Mouse (Mus musculus) kidney, embryonic 16.5 days (tissue): ENCODE measurements around the gene Marcks. TPM values are rescaled to one million over a fixed set of nuclear protein-coding genes. Genes with fewer than 3 reads are reported as not detected.
"Not testable (repeated sequence)": the region's sequence is repeated elsewhere in the genome, so short reads cannot be mapped to it uniquely, and the experiment has no call there.

ENCODE experiments used
- ATAC-seq: fragments of 200-750 bp; cut with Nextera tagmentation; 2 replicates; pipeline ENCODE4 v1.8.0; 2017; ENCODE audit warnings: moderate TSS enrichment; ENCODE audit not compliant: low FRiP score, low TSS enrichment
- H3K27ac ChIP-seq: fragments of 300-500 bp; sonication (generic); 2 replicates; pipeline ENCODE4 v1.5.1; 2014; ENCODE audit warnings: low read length
- H3K27me3 ChIP-seq: fragments of 300-500 bp; sonication (generic); 2 replicates; pipeline ENCODE4 v1.6.1; 2014; ENCODE audit warnings: low read length, control low read depth, mixed read lengths; ENCODE audit not compliant: insufficient read depth
- H3K36me3 ChIP-seq: fragments of 300-500 bp; sonication (generic); 2 replicates; pipeline ENCODE4 v1.6.1; 2014; ENCODE audit warnings: low read length, control low read depth, mixed read lengths; ENCODE audit not compliant: insufficient read depth
- H3K4me1 ChIP-seq: fragments of 300-500 bp; sonication (generic); 2 replicates; pipeline ENCODE4 v1.6.1; 2014; ENCODE audit warnings: low read length, control low read depth, mixed read lengths; ENCODE audit not compliant: insufficient read depth
- H3K4me2 ChIP-seq: fragments of 300-500 bp; sonication (generic); replicated peaks from 2 replicates; pipeline ENCODE4 v1.6.1; 2014; ENCODE audit warnings: low read depth, low read length
- H3K4me3 ChIP-seq: fragments of 300-500 bp; sonication (generic); 2 replicates; pipeline ENCODE4 v1.5.1; 2014; ENCODE audit warnings: mild to moderate bottlenecking, low read length
- H3K9ac ChIP-seq: fragments of 300-500 bp; sonication (generic); replicated peaks from 2 replicates; pipeline ENCODE4 v1.6.1; 2014; ENCODE audit warnings: low read length
- H3K9me3 ChIP-seq: fragments of 300-500 bp; sonication (generic); 2 replicates; pipeline ENCODE4 v1.6.1; 2016; ENCODE audit warnings: low read length, control low read depth
- WGBS: fragments of 180-500 bp; shearing (Covaris S2); extraction: QIAGEN DNeasy Blood & Tissue Kit; methylation state at CpG from one replicate; pipeline ENCODE4 v1.1.7; 2014; 5-methylcytosine and 5-hydroxymethylcytosine counted together
- polyA plus RNA-seq: library from polyadenylated mRNA; unstranded; fragments of >200 nt; fragmentation: Nextera tagmentation; extraction: Ambion mirVana; gene quantifications from 2 replicates; pipeline ENCODE4 v1.2.1, GENCODE M21; 2015

Gene Marcks
- polyA plus RNA-seq, 1 experiment from 2014 or later = 71.6 TPM

GRCm38 (mm10) chr10:37106871-37107627 lies 31.7 kb downstream of the Marcks start:
- WGBS = 29% methylated on average over 4 of the region's 4 CpGs
- ATAC-seq = peak; percentile 15; the same call in 1 of the 2 replicates
- Histone ChIP-seq H3K27ac (no peak overlapping the region), H3K9me3 (no peaks in the 10 kb centered on the region), H3K27me3 (no peaks in the 10 kb centered on the region), H3K4me3 (no peak overlapping the region), H3K9ac (no peak overlapping the region), H3K4me1 (0 out of 2 replicates have a peak, but pooled peaks cover 9% of the 10 kb centered on the region), H3K4me2 (no peak overlapping the region), H3K36me3 (no peaks in the 10 kb centered on the region)

- no peak overlapping the region for H3K4me2 ChIP-seq
- no peak overlapping the region for H3K27ac ChIP-seq
- H3K4me3 ChIP-seq = no peak overlapping the region
- ATAC-seq = no peak
- H3K4me1 ChIP-seq = 0 out of 2 replicates have a peak, but pooled peaks cover 9% of the 10 kb centered on the region
- no peaks in the 10 kb centered on the region for H3K9me3 ChIP-seq
- no peaks in the 10 kb centered on the region for H3K27me3 ChIP-seq
- no peak overlapping the region for H3K9ac ChIP-seq
- WGBS = 69% methylated on average over 8 of the region's 8 CpGs
- H3K36me3 ChIP-seq = no peaks in the 10 kb centered on the region
Observed at GRCm38 (mm10) chr10:37106303-37106702, 32.4 kb downstream of the Marcks start.

GRCm38 (mm10) chr10:37102227-37103080 lies 36.3 kb downstream of the Marcks start:
- 0 out of 2 replicates have a peak, but pooled peaks cover 7% of the 10 kb centered on the region for H3K4me1 ChIP-seq
- 68% methylated on average over 4 of the region's 4 CpGs for WGBS
- ATAC-seq = no peak

GRCm38 (mm10) chr10:37101733-37102132 lies 37.0 kb downstream of the Marcks start:
- 78% methylated on average over 2 of the region's 2 CpGs for WGBS
- ATAC-seq = no peak
- Histone ChIP-seq H3K4me1 (no peaks in the 10 kb centered on the region), H3K36me3 (no peaks in the 10 kb centered on the region), H3K27ac (no peak overlapping the region), H3K9me3 (no peaks in the 10 kb centered on the region; the same call in none of the 2 replicates), H3K4me3 (no peak overlapping the region), H3K27me3 (no peaks in the 10 kb centered on the region), H3K4me2 (no peak overlapping the region), H3K9ac (no peak overlapping the region)

More at GRCm38 (mm10) chr10:37102227-37103080, 36.3 kb downstream of the Marcks start:
- no peak overlapping the region for H3K9ac ChIP-seq
- H3K27ac ChIP-seq = no peak overlapping the region
- H3K27me3 ChIP-seq = no peaks in the 10 kb centered on the region
- H3K9me3 ChIP-seq = no peaks in the 10 kb centered on the region; the same call in none of the 2 replicates
- H3K4me3 ChIP-seq = no peak overlapping the region
- no peak overlapping the region for H3K4me2 ChIP-seq
- H3K36me3 ChIP-seq = no peaks in the 10 kb centered on the region

GRCm38 (mm10) chr10:37096529-37096928 lies 42.2 kb downstream of the Marcks start:
- Histone ChIP-seq H3K9ac (no peak overlapping the region), H3K4me3 (no peak overlapping the region), H3K36me3 (no peaks in the 10 kb centered on the region), H3K27ac (no peak overlapping the region), H3K9me3 (no peaks in the 10 kb centered on the region; the same call in none of the 2 replicates), H3K4me2 (no peak overlapping the region), H3K4me1 (no peaks in the 10 kb centered on the region), H3K27me3 (no peaks in the 10 kb centered on the region)
- WGBS = 80% methylated on average over 3 of the region's 3 CpGs
- ATAC-seq = no peak

- Histone ChIP-seq H3K27me3 (no peaks in the 10 kb centered on the region), H3K4me3 (no peak overlapping the region), H3K4me1 (no peaks in the 10 kb centered on the region), H3K9ac (no peak overlapping the region), H3K36me3 (no peaks in the 10 kb centered on the region), H3K27ac (no peak overlapping the region), H3K4me2 (no peak overlapping the region), H3K9me3 (no peaks in the 10 kb centered on the region; the same call in none of the 2 replicates)
- no peak for ATAC-seq
- 68% methylated on average over 6 of the region's 6 CpGs for WGBS
Observed at GRCm38 (mm10) chr10:37095803-37096202, 42.9 kb downstream of the Marcks start.

- Histone ChIP-seq H3K9me3 (no peaks in the 10 kb centered on the region), H3K27me3 (no peaks in the 10 kb centered on the region), H3K27ac (no peak overlapping the region), H3K4me1 (no peaks in the 10 kb centered on the region), H3K9ac (no peak overlapping the region), H3K4me2 (no peak overlapping the region), H3K36me3 (no peaks in the 10 kb centered on the region), H3K4me3 (no peak overlapping the region)
- ATAC-seq = no peak
Observed at GRCm38 (mm10) chr10:37093306-37093705, 45.4 kb downstream of the Marcks start.

- no peaks in the 10 kb centered on the region for H3K9me3 ChIP-seq
- H3K4me2 ChIP-seq = no peak overlapping the region
- H3K36me3 ChIP-seq = no peaks in the 10 kb centered on the region
- H3K9ac ChIP-seq = no peak overlapping the region
- H3K4me1 ChIP-seq = no peaks in the 10 kb centered on the region
- no peak overlapping the region for H3K4me3 ChIP-seq
- H3K27me3 ChIP-seq = no peaks in the 10 kb centered on the region
- 82% methylated on average over 3 of the region's 3 CpGs for WGBS
- no peak for ATAC-seq
- H3K27ac ChIP-seq = no peak overlapping the region
Observed at GRCm38 (mm10) chr10:37090411-37090810, 48.3 kb downstream of the Marcks start.

GRCm38 (mm10) chr10:37084071-37084470 lies 54.6 kb downstream of the Marcks start:
- not testable (repeated sequence) for H3K27ac ChIP-seq, H3K9ac ChIP-seq, H3K9me3 ChIP-seq, H3K36me3 ChIP-seq, ATAC-seq, H3K4me2 ChIP-seq, H3K4me3 ChIP-seq, H3K4me1 ChIP-seq, H3K27me3 ChIP-seq
- WGBS = 87% methylated on average over 2 of the region's 2 CpGs
